Mouse (Mus musculus): ENCODE measurements at regions not wholly inside any gene's neighbourhood (a gene's known extent, or its start where the extent isn't known, plus 50 kb on each side); places are given as distances from the start of the nearest gene placed in this dataset.

DNA sequence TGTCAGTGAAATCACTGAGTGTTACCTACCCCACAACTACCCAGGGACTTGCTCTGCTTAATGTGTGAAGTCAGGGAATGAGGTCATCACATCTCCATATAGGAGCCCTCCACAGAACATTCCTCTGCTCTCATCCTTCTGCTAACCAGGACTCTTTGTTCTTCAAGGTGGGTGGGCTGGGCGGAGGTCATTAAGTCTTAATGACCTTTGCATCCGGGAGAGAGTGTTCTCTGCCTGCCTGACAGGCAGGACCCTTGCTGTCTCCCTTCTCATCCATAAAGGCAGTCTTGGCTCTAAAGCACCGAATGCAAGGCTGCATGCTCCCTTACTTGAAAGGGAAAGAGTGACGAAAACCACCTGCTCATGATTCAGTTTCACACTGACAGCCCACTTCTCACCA lies 1051.4 kb downstream of the Slc22a22 start:
- no peak for DNase-seq

DNA sequence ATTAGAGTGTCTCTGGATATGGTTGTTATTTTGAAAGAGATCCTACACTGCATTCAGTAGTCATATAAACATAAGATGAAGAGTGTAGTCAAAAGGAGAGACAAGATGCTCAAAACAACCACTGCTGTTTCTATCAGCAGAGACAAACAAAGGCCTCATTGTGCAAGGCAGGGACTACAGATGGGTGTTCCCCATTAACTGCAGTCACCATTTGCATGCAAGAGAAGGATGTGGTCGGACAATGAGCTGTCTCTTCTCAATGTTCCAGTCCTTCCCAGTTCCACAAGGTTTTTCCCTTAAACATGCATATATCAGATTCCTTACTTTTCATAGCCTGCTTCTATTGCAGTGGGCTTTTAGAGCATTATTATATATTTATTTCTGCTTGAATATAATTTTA lies 1056.7 kb downstream of the Slc22a22 start:
- DNase-seq = no peak

DNA sequence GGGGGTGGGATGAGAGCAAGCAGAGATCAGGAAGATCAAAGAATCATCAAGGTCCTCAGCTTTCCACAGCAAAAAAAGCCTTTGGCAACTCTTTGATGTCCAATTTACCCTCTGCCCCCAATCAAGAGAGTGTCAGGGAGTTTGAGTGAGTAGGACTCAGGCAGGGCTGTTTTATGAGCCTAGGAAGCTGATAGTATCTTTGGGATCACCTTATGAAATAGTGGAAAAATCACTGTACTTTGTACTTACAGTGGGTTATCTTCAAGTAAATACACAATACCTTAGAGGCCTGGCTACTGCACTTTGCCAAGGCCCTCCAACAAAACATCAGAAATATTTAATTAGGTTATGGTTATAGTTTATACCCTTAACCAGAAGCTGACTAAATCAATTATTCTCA lies 1085.4 kb downstream of the Slc22a22 start:
- no peak for DNase-seq

DNA sequence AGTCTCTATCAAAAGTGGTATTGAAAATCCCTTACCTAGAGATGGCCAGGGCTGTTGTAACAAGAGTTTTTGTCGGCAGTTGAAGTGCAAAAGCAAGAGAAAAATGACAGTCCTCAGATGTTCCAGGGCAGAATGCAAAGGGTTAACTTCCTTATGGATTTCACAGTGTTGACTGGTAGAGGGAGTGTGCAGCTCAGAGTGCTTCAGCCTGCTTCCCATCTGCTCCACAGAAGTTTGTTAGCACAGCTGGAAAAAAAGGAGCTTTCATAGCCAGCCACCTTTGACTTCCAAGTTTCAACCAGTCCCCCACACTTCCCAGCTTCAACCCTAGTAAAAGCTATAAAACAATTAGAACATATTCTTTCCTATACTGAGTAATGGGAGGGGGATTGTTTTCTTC lies 1098.9 kb downstream of the Slc22a22 start:
- no peak for DNase-seq

DNA sequence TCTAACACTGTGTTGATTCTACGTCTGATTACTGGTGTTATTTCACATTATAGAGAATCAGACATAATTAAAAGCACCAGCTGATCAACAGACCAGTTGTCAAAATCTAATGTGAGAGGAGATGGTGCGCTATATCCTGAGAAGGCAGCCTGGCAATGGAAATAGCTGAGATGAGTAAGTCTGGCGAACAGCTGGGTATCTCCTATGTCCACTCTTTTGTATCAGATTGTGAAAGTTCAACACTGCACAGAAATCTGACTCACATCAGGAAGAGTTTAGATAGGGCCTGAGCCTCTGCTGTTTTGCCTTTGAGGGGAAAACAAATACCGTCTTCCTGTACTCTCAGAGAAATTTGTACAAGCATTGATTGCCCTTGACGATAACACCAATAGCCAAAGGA lies 1126.5 kb downstream of the Slc22a22 start:
- DNase-seq = no peak

DNA sequence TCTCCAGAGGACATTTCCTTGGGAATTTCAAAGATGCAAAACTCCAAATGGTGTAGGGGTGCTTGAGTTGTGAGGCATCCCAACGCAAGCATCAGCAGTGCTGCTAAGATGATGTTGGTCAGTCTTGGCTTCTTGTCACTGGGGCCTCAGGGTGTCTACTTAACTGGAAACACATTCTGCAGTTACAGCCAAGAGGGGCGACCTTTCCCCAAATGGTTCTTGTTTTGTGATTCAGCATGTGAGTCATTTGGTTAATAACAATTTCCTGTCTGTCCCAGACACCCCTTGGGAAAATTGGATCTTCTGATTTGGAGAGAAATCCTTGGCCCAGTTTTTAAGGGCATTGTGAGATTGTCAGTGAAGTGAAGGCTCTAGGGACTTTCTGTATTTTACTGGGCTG lies 1131.3 kb downstream of the Slc22a22 start:
- DNase-seq = no peak

DNA sequence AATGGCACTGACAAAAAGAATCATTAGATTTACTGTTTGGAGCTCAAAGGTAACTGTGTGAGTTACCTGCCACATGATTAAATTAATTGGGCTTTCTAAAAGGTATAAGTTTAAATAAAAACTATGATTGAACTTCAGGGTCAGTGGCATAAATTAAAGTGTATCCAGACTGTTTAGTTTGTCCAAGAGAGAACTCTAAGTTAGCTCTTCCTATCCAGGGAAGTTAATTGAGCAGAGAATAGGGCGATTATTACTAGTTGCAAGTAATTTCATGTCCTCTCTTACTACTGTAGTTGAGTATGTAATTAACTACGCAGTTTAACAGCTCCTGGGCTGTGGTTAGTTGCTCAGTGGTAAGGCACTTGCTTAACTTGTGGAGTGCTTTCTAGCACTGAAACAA lies 1132.5 kb downstream of the Slc22a22 start:
- DNase-seq = no peak

DNA sequence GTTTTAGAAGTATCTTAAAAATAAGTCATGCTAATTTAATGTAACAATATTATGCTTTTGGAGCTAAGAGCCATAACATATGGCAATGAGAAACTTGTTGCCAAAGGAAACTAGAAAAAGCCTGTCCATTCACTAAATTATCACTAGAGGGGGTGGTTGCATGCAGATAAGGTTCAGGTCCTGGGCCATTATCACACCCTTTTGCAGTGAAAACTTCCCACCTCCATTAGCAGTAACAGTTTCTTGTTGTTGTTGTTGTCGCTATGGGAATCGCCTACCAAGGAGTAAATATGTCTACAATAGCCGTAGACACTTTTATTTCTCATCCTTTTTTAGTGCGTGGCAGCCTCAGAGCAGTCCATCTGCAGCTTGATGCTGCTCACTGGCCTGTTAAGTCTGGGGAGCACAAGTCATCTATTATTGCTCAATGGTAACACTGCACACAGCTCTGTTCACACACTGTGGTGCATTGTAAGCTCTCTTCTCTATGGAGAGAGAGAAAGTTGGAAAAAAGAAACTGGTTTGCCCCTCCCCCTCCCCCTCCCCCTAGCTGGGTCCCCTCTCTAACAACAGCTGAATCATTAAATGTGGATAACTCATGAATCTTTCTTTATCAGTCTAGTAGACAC lies 1133.0 kb downstream of the Slc22a22 start:
- DNase-seq = no peak

DNA sequence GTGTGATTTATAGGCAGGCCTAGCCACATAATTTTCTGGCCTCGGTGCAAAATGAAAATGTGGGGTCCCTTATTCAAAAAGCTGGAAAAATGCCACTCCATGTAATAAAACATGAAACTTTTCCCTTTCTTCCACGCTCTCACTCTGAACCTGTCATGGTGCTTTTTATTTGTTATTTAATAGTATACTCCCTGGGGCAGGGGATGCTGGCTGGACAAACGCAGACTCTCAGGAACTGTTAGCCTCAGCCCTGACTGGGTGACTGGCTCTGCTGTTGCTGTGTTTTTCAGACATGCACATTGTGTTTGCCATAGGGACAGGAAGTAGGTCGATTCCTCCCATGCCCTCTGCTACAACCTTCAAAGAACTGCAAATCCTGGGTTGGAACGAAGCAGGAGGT lies 1139.5 kb downstream of the Slc22a22 start:
- no peak for DNase-seq

DNA sequence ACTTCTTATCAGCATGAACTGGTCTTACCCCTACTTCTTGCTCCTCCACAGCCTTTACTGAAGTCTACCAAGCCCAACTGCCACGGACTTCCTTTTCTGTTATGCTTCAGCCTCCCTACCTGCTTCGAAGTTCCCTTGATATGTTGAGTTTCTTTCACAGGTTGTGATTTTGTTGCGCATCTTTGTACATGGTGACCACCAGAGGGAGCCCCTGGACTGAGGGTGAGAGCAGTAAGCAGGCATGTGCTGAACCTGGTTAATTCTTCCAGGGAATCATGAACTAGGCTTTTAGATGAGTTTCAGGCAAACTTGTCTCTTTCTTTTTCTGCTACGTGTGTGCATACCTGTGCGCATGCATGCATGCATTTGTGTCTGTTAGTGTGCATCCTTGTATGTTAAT lies 1141.0 kb downstream of the Slc22a22 start:
- DNase-seq = peak; percentile 48 to 54

DNA sequence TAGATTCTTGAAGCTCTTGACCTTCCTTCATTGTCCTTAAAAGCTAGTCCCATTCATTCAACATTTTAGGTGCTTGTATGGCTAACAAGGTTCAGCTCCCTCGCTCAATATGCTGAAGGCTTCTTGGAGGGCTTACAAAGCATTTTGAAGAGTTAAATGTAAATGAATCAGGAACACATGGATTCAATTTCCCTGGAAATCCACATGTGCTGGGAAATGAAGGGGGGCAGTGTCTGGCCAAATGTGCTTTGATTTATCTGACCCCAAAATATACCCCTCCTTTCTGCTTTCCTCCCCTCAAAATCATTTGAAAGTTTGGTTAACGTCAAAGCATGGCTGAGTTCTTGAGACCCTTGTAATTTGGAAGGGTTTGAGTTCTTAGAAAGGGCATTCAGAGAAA lies 1142.4 kb downstream of the Slc22a22 start:
- no peak for DNase-seq

DNA sequence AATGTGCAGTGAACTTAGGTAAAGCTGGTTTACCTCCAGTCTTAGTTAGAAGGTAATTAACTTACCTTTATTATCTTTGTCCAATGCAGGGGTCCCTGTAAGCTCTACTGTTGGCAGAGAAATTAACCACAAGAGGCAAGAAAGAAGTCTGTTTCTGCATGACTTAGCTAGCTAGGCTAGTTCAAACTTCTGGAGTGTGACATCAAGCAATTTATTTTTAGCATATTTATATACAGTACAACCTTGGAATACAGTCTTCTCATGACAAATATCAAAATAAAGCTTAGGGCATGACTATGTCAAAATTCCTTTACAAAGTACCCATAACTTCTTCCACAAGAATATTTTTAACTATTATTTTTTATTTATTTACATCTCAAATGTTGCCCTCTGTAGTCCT lies 1156.9 kb downstream of the Slc22a22 start:
- DNase-seq = no peak

DNA sequence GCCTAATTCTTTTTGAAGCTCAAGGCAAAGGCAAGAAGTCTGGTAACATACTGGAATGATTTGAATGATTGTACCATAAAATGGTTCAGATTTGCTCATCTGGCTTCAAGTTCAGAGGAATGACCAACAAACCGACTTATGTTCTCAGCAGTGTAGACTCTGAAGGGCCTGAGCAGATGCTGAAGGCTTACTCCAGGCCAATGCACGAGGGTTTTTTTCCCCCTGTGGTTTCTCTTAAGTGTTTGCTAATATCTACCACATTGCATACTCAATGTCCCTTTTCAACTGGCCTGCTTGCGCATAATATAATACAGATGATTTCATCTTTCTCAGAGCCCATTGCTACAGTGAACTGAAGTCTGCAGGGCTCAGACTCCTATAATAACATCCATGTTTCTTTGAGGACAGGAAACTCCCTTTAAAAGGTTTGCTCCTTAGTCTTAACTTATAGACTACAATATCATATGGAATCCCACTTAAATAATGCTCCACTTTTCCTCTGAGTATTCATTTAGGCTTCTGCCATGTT lies 1182.5 kb downstream of the Slc22a22 start:
- no peak for DNase-seq

DNA sequence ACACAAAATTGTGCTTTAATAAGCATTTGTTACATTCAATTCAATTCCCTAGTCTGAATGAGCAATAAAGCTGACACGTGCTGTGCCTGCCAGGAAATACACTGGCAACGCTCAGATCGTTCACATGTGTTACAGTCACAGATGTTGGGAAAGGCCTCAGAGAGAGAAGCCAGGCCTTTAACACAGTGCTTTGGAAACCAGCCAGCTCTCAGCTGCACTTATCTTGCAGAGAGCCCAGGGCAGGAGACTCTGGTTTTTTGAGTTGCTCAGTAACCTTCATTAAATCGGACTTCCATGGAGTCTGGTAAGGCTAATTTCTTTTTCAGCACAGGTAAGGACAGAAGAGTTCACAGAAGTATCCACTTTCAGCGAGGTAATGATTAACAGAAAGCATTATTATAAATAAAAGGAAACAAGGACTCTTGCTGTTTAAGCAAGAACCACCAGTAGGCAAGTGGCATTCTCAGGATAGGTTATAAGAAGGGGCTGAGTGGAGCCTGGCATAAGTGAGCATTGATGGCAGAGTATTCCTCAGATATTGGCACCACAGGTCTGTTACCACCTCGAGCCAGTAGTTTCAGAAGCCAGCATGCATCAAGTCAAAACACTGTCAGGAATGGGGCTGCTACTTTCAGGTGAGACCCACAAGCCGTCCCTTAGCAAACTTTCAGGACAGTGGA lies 1198.7 kb downstream of the Slc22a22 start:
- DNase-seq = no peak

DNA sequence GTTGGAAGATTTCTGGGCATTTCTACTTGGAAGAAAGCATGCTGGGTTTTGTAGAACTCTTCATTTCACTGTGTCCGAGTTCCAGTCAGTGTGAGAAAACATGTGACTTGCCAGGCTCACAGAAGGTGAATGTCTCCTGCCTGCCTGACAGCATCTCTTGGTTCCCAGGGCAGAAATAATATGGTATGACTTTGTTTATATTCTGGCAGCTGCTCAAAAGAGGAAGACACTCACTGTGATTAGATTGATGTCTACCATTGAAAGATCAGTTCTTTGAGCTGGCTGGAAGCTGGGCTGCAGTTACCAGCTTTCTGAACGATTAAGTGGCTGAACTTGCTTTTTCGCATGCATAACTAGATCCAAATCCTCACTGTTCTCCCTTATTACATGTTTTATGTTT lies 1199.4 kb downstream of the Slc22a22 start:
- no peak for DNase-seq

DNA sequence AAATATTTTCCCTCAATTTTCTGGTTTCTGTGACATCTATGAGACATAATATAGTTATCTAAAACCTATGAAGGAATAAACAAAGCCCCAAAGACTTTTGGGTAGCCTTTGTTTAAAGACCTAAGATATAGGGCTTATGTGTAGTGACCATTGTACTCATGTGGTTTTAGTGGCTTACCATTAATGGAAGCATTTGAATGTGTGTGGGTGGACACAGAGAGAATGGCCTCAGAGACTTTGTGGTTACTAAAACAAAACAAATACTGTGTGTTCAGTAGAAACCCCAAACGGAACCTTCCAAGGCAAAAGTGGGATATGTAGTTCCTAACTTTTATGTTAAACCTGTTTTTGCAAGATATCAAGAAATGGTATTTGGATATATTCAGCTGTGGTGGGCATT lies 1228.7 kb downstream of the Slc22a22 start:
- DNase-seq = no peak

DNA sequence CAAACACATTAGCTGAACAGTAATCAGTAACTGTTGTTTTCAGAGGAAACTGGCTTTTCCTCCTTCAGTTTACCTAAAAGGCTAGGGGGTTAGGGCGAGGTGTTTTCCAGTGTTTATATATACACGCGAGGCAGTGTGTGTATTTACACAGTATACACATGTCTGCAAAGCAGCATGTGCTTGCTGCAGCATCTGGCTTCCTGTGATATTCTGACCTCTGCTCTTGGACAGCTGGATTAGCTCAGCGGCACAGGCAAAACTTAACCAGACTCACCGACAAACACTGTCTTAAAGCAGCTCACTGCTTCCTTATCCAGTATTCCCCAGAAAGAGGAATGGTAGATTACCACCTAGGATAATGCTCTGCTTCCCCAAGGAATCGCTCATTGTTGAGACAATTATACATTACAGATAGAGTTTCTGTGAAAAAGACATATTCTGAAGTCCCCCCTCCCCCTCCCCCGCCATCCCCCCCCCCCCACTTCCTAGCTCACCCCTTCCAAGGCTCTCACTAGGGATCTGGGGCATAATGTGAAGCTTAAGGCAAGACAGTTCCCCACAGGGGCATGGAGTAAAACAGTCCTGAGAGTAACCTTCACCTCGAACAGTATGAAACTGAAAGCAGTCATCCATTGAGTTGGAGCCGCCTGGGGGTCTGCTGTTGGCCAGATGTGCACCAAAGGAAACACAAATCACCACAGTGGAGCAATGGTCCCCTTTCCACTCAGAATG lies 1233.3 kb downstream of the Slc22a22 start:
- DNase-seq = no peak

DNA sequence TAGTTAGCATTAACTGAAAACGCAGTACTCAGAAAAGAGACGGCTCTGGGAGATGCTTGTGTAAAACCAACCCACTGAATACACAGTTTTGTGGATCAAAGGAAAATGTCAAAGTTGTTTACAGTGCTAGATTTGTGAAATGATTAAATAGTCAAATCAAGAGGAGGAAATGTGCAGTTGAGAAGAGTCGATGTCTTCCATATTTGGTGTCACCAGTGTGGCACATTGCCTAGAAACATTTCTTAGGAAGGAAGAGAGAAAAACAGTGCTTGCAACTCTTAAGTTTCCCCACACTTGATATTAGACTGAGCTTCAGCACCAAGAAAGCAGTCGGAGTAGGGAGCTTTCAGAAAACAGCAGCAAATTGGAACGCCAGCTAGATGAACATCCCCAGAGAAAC lies 1274.9 kb downstream of the Slc22a22 start:
- no peak for DNase-seq

DNA sequence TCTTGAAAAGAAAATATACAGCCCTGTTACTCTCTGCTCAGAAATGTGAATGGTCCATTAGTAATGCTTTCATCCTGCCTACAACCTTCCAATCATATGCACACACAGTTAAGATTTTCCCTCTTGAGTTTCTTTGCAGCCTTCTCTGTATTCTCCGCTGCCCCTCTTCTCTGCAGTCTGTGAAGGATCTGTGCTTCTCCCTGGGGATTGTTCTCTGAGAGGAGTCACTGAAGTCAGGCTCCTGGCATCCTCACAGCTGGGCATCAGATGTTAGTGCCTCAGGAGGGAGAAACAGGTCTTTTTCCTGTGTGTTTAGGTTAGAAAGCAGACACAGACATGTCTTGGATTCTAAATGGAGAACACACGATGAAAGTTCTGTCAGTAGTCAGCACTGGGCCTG lies 1278.1 kb downstream of the Slc22a22 start:
- DNase-seq = no peak

DNA sequence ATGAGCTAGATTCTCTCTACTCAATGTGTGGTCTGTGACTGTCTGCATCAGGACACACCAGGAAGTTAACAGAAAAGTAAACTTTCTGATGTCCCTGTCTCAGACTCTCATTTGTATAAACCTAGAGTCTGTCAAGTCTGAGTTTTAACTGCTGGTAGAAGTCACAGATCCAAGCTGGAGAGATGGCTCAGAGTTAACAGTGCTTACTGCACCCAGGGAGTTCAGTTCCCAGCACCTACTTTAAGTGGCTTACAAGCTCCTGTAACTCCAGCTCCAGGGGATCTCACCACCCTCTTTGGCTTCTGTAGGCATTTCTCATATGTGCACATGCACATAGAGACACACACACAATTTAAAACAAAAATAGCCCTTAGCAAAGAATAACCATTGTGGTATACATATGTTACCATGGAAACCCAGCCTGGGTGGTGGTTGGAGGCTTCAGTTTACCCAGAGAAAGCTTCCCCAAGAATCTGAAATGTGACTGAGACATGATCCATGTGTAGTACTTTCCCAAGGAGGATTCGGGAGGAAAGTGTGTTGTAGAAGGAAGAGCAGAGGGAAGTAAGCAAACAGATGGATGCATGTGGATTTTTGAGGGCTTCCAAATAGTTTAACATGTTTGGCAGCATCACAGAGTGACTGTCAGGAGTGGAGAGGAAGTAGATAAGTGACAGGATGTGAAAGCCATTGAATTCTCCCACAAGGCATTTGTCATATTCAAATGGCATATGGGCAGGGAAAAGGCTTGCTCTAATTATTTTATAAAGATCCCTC lies 1279.8 kb downstream of the Slc22a22 start:
- DNase-seq = no peak

DNA sequence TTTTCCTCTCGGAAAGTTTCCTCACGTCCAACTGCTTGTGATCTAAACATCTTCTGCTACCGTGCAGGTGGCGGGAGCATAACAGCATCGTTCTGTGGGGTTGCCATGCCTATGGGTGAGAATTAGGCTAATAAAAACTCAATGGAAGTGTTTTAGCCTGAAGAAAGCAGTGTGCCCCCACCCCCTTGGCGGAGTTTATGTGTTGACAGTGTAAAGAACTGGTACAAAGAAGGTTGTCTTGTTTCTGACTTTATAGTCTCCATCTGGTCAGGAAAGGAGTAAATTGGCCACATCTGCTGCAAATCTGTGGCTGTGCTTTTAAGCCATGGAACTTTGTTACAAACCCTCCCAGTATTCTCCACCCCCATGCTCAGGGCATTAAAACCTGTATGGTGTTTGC lies 1311.2 kb downstream of the Slc22a22 start:
- no peak for DNase-seq

DNA sequence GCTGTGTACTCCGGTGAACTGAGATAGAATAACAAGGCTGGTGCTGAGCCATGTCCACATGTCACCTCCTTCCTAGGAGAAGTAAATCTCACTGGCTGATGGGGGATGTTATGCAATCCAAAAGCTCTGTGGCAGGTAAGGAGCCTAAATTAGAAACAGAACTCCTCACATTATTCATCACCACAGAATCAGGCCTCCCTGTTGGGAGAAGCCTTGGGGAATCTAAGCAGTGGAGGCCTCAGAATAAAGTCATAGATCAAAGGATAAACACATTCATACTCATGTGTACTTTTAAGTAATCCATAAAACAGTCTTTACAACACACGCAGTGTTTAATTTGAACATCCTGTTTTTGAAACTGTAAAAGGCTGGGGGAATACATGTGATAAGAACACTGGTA lies 1318.7 kb downstream of the Slc22a22 start:
- DNase-seq = no peak

DNA sequence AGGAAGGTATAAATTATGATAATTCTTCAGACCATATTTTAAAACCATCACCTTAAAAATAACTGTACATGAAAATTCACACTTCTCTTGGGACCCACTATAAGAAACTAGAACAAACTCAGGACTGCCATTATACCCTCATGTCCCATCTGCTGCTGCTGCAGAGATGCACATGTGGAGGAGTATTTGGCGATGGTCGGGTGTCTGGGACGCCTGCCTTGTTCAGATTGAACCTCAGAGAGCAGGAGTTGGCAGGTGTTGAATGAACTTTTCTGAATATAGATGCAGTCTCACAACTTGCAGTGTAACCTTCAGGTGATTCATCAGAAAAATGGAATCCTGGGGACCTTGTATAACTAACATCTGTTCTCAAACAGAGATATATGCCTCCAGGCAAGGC lies 1338.0 kb downstream of the Slc22a22 start:
- DNase-seq = no peak

Data from cerebellum, postnatal 36 days (tissue).